Mouse (Mus musculus): Measurements from ENCODE around the gene Cemip2.
"Not testable (repeated sequence)": the region's sequence is repeated elsewhere in the genome, so short reads cannot be mapped to it uniquely, and the experiment has no call there.

Gene Cemip2

DNA sequence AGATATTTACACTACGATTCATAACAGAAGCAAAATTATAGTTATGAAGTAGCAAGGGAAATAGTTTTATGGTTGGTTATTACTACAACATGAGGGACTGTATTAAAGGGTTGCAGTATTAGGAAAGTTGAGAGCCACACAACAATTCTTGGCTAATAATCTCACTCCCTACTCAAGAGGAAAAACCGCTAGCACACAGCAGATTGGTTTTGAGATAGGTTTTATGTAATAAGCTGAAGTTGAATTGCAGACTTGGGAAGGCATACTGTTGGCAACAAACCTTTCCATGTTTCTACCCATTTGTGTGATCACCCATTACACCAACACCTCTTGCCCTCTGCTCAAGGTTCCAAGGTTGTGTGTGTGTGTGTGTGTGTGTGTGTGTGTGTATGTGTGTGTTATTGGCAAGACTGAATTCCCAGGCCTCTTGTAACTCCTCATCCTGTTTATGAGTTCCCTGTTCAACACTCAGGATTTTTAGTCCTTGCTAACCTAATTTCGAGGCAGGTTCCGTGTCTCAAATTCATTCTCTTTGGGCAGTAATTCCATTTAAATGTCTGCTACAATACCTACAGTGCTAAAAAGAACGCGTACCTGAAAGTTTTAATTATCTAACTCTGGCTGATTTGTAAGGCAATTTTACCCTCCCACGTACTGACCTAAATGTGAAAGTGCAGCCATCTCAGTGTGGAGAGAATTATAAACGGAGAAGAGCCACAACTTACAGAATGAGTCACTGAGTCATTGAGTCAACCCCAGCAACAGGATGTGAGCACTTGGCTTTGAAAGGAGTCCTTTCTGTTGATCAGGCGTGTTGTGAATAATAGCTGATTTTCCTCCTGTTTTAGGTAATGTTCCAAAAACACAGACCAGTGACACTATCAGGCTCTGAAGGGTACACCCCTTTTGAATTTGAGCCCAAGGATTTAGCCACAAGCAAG, 85.1 kb downstream of the Cemip2 start:
- DNase-seq (ENCODE audit: extremely low read depth, low read depth, low spot score), result no peak

DNA sequence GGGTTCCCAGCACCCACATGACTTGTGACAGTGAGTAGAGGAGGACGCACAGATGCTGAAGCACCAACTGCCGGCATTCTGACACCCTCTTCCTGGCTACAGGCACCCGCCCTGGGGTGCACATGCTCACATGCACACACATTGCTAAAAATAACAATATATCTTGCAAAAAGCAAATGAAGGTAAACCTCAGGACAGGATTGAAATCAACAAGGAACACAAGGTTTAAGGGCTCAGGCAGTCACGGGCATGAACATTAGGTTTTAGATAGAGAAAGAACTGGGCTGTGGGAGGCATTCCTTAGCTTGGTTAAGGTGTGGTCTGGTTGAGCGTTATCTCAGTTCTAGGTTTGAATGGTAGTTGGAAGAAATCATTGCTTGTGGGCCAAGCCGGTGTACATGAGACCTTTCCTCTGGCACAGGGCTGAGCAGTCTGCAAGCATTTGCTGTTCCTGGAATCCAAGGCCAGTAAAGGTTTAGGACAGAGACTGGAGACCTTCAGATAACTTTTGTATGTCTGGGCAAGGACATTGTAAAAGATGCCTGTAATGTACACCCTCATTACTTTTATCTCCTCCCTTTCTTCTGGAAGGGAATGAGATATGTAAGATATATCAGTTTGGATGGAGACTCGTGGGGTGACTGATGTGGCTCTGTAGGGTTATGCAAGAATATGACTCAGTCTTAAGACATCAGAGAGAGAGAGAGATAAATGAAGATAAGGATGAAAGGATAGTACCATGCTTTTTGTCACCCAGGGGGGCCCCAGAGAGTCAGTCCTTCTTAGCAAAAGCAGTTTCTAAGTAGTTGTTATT, 87.3 kb downstream of the Cemip2 start:
- DNase-seq (ENCODE audit: extremely low read depth, low read depth, low spot score), result no peak

DNA sequence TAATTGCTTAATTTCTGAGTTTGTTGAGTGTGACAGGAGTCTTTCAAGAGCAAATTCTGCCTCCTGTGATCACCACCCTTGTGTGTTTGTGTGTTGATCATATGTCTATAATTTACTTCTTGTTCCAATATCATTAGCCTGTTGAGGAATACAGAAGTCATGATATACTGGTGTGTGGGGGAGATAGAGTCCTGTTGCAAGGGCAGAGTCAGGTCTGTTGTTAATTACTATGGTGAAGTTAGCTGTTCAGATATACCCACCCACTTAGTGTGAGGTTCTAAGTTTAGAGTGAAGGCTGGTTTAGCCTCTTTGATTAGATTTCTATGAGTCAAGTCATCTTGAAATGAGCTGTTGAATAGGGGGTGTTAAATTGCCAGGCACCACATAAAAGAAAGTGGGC, 88.0 kb downstream of the Cemip2 start:
- no peak for DNase-seq (ENCODE audit: extremely low read depth, low read depth, low spot score)

DNA sequence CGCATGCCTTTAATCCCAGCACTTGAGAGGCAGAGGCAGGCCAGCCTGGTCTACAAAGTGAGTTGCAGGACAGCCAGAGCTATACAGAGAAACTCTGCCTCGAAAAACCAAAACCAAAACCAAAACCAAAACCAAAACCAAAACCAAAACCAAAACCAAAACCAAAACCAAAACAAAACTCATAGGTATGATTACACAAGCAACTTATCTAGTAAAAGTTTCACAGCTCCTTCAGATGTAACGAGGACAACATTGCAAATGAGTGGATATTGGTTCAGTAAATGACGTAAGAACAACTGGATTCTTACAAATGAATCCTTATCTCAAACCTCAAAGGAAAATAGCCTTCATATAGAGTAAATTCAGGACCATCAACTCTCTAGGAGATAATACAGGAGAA, 88.6 kb downstream of the Cemip2 start:
- not testable (repeated sequence) for DNase-seq (ENCODE audit: extremely low read depth, low read depth, low spot score)

DNA sequence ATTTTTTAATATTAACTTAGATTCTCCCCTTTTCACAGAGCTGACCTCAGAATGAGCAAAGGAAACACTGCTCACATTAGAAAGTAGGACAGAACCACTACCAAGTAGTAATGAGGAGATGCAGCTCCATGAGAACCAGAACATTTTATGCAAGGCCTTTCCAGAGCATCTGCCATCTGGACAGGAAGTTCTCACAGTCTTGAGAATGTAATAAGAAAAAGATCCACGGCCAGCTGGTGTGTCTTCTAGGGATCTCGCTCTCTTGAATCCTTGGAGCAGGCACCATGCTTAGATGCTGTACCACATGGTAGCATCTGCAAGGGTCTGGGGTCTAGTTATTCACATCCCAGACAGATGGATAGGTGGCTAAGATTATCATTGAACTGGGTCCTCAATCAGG, 90.3 kb downstream of the Cemip2 start:
- no peak for DNase-seq (ENCODE audit: extremely low read depth, low read depth, low spot score)

DNA sequence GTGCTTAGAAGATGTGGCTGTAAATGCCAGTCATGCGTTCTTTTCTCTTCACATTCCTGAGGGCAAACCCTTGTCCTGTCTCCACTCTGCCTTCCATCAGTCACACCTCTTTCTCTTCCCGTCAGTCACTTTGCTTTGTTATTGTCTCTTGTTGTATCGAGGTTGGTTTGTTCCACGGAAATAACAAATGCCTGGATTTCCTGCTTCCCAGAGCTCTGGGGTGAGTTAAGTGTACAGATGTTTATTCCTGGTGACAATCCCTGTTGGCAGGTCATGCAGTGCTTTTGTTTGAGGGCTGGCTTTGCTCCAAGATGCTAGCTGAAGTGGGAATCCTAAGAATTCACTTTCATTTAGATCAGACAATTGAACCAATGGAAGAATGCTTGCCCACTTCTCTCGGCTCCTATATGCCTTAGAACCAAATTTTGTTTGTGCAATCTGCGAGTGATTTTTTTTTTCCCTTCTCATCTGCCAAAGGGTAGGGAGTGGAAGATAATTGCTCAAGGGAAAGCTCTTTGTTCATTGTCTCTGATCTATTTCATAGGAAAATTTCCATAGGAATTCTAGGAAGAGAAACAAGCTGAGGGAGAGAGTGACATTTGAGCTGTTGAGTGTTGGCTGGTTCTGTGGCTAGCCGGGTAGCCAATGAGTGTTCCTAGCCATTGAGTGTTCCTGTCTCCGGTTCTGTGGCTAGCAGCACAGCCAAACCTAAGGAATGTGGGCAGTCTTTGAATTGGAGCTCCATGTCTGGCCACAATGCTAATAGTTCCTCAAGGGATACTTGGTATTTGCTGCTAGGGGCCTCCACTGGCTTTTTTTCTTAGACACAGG, 104.2 kb downstream of the Cemip2 start:
- DNase-seq (ENCODE audit: extremely low read depth, low read depth, low spot score), result no peak

DNA sequence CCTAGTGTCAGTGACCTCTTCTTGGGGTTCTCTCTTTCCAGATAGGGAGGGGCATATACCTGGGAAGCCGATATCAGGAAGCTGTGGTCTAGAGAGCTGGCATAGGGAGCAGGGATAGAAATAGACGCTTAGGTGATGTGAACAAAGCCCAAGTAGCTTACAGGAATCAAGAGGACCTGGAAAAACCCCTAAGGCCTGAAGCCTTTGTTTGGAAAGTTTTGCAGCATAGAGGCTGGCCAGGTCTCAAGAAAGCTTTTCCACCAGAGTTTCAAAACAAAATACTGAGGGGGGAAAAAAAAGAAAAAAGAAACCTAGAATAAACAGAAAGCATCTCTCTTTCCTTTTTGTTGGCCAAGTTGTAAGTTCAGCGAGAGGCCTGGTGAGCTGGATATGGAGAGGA, 104.9 kb downstream of the Cemip2 start:
- no peak for DNase-seq (ENCODE audit: extremely low read depth, low read depth, low spot score)

DNA sequence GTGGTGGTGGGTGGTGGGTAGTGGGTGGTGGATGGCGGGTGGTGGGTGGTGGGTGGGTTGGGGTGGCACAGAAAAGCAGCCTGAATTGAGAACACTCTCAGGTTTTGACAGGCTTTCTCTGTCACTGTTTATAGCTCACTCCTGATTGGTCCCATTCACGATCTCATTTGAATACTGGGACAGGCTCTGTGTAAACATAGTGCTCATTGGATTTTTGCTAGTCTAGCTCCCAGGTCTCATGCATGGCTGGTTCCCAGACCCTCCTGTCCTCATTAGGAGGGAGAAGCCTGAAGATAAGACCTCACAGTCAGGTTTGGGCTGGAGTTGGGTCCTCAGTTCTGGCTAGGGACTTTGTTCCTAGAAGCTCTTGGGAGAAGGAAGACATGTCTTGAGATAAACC, 105.8 kb downstream of the Cemip2 start:
- no peak for DNase-seq (ENCODE audit: extremely low read depth, low read depth, low spot score)

DNA sequence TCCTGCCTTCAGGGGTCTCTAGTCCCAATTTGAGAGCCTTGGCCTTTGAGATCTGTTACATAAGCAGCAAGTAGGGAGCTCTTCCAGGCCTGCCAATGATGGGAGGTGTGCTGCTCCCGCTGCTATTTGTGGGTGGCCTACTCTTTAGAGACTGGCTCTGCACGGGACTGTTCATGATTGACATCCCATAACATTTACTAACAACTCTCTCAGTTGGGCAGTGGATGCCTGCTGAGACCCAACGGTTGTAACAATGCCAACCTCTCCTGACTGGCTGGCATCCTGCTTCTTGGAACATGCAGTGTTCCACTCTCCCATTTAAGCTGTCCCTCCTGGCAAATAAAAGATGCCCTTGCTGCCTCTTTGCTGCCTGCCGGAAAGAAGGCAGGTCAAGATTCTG, 106.2 kb downstream of the Cemip2 start:
- DNase-seq (ENCODE audit: extremely low read depth, low read depth, low spot score), result no peak

DNA sequence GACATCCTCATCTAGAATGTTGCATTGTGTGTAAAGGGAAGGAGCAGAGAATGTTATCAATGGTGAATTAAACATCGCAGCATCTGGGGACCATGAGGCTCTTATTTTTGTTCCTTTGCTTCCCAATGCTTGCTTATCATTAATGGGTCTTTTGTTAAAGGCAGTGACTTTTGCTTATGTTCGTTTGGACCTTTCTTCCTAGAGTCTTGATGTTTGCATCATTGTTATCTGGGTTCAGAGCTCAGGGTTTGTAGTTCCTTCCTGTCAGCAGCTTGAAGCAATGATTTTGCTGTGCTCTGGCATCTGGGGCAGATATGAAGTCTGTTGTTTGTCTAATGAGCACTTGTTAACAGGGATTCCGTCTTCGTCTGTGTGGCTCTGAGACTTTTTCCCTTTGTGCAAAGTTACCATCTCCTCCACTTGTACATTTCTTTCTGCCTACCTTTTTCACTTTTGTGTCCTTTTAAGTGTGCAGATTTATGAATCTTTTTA, 108.1 kb downstream of the Cemip2 start:
- DNase-seq (ENCODE audit: extremely low read depth, low read depth, low spot score), result no peak

DNA sequence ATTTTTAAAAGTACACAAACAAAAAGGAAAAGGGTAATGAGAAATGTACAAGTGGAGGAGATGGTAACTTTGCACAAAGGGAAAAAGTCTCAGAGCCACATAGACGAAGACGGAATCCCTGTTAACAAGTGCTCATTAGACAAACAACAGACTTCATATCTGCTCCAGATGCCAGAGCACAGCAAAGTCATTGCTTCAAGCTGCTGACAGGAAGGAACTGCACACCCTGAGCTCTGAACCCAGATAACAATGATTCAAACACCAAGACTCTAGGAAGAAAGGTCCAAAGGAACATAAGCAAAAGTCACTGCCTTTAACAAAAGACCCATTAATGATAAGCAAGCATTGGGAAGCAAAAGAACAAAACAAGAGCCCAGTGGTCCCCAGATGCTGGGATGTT, 112.6 kb downstream of the Cemip2 start:
- no peak for DNase-seq (ENCODE audit: extremely low read depth, low read depth, low spot score)

DNA sequence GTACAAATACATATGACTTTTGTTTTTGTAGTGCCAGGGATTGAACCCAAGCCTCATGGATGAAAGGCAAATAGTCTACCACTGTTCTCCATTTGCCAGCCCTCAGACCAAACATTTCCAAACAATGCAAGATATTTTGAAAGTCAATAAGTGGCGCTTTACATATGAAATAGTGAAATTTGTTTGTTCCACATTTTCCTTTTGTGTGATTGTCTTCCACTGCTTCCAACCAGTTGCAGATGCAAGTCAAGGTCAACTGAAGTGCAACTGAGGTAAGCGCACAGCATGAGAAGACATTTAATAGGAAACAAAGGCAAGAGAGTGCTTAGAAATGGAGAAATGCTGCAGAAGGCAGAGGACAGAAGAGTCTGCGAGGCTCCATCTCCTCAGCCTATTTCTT, 116.7 kb downstream of the Cemip2 start:
- no peak for DNase-seq (ENCODE audit: extremely low read depth, low read depth, low spot score)

DNA sequence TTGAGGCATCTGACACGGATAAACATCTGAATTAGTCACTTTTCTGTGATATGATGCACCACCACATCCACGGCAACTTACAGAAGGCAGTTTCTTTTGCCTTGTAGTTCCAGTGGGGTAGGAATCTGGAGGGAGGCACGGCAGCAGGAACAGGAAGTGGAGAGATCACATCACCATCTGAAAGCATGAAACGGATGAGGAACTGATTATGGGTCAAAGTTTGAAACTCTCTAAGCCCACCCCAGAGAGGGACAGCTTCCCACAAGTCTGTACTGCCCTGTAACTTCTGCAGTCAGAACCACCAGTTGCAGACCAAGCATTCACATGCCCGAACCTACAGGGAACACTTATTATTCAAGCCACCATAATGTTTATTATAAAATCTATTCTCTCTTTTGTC, 117.4 kb downstream of the Cemip2 start:
- no peak for DNase-seq (ENCODE audit: extremely low read depth, low read depth, low spot score)

DNA sequence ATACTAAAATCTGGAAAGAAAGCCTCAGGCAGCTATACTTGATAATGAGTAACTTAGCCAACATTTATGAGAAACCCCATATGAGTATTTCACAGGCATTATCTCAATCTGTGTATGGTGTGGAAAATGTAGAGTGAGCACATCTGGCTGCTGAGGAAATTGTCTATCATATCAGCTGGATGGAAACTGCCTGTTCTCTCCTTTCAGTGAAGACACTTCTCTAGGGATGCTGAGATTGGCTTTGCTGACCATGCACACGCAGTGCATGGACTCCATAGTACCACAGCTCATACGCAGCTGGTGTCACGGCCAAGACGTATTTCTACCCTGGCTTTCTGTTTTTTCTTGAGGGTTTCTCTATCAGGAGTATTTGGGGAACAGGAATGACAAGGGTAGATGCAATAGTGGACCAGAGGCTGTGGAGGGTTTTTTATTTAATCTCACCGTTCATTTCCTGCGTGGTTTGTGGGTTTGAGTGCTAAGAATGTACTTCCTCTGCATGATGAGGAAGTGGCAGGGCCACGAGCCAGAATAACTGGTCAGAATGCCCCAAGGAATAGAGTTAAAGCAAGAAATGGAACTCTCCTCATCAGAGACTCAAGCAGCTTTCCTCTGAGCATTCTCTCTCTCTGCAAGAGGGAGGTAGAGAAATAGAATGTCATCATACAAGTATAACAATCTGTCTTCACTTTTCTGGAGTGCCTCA, 119.1 kb downstream of the Cemip2 start:
- DNase-seq (ENCODE audit: extremely low read depth, low read depth, low spot score), result no peak

DNA sequence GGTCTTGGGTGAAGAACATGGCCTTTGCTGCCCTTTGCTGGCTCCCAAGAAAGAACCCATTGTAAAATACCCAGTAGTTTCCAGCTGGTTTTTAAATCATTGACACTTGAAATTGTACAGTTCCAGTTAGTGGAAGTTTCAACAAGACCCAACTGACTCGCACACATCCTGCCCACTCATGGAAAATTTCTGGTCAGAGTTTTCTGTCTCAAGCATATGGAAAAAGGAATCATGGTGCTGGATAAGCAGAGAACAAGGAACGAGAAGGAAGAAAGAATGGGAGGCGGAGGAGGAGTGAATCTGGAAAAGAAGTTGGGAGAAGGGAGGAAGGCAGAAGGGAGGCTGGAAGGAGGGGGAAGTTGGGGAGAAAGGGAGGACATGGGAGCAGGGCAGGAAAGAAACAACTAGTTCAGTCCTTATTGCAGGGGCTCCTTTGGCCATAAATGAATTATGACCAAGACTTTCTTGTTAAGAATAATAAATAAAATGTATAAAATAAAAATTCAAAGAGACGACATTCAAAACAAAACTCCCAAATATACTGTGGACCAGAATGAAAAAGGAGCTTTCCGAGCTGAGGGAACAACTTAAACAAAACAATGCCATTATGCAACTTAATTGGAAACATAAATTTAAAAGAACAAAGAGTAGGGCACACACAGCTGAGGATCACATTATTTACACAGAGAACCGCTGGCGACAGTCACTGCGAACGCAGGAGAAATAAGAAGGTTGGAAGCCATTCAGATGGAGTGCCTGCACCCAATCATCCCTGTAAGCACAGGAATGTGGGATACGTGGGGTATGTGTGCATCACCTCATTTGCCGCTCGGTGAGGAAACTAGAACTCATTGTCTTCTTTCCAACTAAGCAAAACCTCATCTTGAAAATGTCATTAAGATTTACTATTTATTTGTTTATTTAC, 120.1 kb downstream of the Cemip2 start:
- DNase-seq (ENCODE audit: extremely low read depth, low read depth, low spot score), result no peak

Measured in fat pad, adult 2 months (tissue).